Mouse (Mus musculus) small intestine, adult 2 months (tissue): ENCODE measurements around the gene Myl6.

Source experiments
- CTCF ChIP-seq: fragments of 200-500 bp; IDR thresholded peaks from 2 replicates; pipeline ENCODE4 v1.5.1; 2012; ENCODE audit warnings: low read depth, mild to moderate bottlenecking, control low read depth, inconsistent platforms, low read length, moderate library complexity, mixed read lengths; ENCODE audit not compliant: insufficient replicate concordance, insufficient read length; ENCODE audit errors: extremely low read depth
- POLR2A ChIP-seq: fragments of 200-500 bp; IDR thresholded peaks from 2 replicates; pipeline ENCODE4 v1.6.1; 2012; ENCODE audit warnings: low read depth, mild to moderate bottlenecking, control low read depth, inconsistent platforms, low read length, moderate library complexity

GRCm38 (mm10) chr10:128498590-128498989 is 4.6 kb upstream of the Myl6 start, which contains the start of gene Myl6b:
- TF ChIP-seq CTCF (no peak), POLR2A (no peak)
